Mouse (Mus musculus) ovary, postnatal 10 days (tissue): ENCODE data around the gene Creb3l1.

Experiments
- DNase-seq: peaks from one replicate; pipeline ENCODE4 v3.0.0; 2022; ENCODE audit warnings: low spot score

Gene Creb3l1

GRCm38 (mm10) chr2:92004617-92005016 lies 19.7 kb downstream of the Creb3l1 start:
- DNase-seq: no peak

DNA sequence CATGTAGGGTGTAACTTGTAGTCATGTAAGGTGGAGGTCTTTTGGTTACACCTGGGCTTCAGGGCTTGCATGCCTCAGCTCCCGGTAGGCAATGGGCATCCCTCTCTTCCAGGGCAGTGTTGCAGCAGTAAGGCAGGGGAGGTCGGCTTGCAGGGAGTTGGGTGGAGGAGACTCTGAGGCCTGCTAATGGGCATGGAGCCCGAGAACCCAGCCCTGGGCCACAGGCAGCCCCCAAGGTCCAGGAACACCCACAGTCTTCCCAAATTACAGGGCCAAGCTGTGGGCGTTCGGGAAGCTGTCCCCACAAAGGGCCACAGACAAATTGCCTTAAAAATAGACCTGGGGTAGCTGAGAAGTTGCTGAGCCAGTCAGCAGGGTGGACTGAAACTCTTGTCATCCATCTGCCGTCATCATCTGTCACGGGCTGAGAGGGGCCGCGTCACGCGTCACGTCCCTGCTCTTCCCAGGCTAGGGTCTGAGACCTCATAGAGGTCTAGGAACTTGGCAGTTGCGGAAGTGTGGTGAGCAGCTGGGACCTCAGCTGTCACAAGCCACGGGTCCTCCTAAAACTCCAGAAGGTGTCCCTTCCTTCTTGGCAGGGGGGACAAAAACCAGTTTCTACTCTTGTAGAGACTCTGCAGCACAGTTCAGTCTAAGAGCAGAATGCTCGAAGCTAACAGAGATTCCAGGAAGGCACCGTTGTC lies 26.2 kb downstream of the Creb3l1 start:
- no peak for DNase-seq

DNA sequence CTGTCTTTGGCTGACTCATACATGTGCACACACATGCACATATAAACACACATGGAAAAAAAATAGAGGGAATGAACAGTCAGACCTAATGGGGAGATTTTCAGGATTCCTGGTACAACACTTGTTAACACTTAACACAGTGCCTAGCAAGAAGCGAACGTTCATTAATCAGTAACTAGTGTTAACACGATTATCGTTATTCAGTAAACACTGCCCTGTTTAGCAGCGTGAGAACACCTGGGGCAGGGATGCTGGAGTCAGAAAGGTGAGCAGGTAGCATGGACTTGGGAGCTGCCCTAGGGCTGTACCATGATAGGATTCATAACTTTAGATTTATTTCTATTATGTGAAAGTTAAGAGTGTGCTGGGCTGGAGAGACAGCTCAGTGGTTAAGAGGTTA lies 28.3 kb downstream of the Creb3l1 start:
- DNase-seq: no peak

DNA sequence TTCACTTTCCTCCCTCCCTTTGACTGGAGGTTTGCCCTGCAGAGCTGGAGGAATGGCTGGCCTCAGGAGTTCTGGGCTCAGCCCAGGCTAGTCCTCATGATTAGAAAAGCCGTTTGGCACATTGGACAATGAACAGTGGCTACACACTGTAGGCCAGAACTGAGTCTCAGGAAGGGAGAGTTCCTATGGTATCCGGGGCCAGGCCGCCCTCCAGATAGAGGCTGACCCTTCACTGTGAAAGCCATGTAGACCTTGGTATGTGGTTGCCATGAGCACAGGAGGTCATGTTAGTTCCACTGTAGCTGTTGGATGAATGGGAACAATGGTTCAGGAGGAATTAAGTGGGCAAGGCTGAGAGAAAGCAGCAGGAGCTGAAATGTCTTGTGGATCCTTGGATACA lies 30.9 kb downstream of the Creb3l1 start:
- no peak for DNase-seq

- DNase-seq: no peak
These were observed 34.6 kb downstream of the Creb3l1 start for GRCm38 (mm10) chr2:91989750-91990149.

- peak; percentile 90 for DNase-seq
These were observed 36.8 kb downstream of the Creb3l1 start for GRCm38 (mm10) chr2:91987542-91987941.

DNA sequence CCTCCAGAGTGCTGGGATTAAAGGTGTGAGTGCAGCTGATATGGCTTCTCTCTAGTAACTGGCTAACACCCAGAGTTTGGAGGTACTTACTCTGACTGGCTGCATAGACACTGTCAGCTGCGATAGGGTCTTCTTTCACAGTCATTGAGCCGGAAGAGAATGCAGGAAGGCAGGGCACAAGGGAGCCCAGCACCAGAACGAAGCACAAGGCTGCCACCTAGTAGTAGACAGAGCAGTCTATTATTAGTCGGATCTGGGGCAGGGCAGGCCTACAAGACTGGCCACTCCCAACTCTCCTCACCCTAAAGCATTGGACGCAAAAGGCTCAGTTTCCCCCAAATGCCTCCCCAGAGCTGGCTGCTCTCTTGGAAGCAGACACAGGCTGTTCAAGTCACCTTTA lies 38.2 kb downstream of the Creb3l1 start:
- DNase-seq: no peak

- DNase-seq: no peak
These were observed 39.3 kb downstream of the Creb3l1 start for GRCm38 (mm10) chr2:91984906-91985525.

DNA sequence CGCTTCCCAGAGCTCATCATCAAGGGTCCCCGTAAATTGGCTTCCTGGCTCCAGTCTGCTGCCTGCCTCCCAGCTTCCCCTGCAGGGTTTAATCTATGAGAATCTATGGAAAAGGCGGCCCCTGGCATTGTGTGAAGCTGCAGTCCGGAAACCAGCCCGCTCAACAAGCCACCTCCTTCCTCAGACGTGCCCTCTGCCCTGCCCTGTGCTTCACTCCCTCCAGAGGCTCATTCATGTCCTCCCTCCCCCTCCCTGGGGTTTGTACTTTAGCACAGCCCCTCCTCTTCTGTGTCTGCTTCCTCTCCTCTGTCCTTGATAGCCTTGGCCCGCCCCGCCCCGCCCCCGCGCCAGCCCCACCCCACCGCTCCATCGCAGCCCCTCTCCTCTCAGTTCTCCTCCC lies 39.9 kb downstream of the Creb3l1 start:
- DNase-seq: no peak

GRCm38 (mm10) chr2:91980830-91981229 lies 43.5 kb downstream of the Creb3l1 start:
- DNase-seq: no peak

- no peak for DNase-seq
These were observed 44.1 kb downstream of the Creb3l1 start for GRCm38 (mm10) chr2:91980245-91980644.

GRCm38 (mm10) chr2:91978547-91978946 lies 45.8 kb downstream of the Creb3l1 start:
- no peak for DNase-seq

- DNase-seq: no peak
These were observed 46.3 kb downstream of the Creb3l1 start for GRCm38 (mm10) chr2:91977960-91978359.

DNA sequence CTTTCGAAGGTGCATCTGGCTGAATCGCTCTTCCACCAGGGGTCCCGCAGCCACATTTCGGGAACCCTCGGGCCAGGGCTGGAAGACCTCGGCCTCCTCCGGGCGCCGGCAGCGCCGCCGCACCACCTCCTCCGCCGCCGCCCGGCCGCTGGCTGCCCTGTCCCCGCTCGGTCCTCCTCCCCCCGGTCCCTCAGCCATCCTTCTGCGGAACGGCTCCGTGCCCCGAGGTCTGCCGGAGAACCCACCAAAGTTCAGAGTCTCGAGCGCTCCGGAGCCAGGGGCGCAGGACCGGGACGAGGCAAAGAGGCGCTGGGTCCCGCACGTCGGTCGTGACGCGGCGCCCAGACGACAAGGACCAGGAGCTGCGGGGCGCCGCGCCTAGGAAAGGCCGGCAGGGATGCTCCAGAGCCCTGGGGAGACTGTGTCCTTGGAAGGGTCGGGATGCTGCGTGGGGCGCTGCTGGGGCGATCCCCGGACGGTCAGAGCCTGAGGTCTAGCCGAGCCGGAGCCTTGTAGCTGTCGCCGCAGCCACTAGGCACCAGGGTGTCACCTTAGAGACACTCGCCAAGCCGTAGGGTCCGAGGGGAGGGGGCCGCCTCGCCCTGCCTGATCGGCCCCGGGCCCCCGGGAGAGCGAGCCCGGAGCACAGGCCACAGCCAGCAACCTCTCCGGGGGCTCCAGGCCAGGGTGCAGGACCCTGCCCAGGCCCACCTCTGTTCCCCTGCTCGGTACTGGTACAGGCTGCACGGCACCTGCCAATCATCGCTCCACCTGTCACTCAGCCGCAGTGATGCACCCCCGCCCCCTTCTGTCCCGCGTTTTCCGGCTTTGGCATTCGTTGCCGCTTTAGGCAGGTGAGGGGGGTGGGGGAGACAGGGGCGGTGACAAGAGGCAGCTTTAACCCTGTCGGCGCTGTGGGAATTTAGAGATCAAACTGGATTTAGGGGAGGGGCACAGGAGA lies 48.4 kb downstream of the Creb3l1 start, which contains the start of gene Dgkz:
Gene Dgkz (minus strand): TSS at position 284 of the 961 bp plus-strand sequence.
- no peak for DNase-seq

DNA sequence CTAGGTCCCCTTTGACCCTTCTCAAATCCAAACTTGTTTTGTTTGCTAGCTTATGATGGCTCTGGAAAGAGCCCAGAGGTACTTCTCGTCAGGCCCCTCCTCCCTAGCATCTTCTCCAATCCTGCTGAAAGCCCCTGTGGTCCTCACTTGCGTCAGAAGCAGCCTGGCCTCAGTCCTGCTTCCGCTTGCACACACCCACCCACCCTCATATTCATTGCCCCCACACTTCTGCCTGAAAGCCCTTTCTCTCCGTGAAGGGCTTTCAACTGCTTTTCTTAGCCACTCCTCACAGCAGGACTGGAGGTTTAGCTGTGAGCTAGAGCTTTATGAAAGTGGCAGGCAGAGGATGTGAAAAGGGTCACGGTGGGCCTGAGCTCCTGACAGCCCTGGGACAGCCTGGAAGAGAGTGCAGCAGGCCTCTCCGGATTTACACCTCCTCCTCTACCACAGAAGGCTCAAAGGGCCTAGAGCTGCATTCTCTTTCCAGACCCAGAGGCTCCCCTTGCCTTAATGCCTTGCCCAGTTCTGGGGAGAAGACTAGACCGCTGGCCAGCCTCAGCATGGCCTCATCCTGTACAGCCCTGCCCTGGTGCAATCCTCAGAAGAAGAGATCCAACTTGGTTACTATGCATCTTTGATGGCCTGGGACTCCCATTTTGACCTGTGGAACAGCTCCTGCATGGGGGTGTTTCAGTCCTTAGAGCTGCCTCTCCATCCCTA lies 50.7 kb downstream of the Creb3l1 start:
- DNase-seq: no peak

GRCm38 (mm10) chr2:91972121-91972566 lies 52.2 kb downstream of the Creb3l1 start:
- no peak for DNase-seq

DNA sequence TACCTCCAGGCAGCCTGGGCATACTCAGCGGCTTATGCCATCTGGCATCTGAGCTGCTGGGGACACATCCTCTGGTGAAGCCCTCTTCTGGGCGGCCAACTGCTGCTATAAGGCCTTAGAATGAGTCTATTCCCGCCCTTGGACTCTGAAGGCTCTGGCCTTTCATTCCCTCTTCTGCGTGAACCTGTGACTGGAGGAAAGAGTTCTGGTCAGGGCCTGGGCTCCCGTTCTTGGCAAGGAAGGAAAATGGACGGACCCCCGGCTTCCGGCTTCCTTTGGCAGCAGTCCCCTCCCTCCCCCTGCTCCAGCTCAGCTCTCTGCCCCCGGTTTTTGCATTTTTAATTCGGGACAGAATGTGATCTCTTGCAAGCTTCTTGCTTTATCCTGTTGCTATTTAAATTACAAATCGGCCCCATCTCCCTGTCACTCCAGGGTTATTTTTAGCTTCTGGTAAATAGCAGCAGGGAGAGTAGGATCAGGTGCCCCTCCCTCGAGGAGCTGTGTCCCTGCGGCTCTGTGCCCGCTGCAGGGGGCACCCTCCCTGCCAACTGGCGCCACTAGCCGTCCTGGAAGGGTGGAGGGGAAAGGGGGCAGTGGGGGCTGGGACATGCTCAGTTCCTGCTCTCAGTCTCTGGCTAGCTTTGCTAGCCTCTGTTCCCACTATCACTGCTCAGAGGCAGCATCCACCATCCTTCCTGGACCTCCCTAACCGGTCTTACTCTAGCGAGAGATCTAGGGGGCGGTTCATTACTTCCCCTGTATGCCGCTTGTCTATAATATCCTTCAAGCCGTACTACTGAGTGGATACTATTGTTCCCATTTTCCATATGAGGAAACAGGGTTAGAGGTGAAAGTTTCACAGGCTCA lies 52.8 kb downstream of the Creb3l1 start:
- no peak for DNase-seq

DNA sequence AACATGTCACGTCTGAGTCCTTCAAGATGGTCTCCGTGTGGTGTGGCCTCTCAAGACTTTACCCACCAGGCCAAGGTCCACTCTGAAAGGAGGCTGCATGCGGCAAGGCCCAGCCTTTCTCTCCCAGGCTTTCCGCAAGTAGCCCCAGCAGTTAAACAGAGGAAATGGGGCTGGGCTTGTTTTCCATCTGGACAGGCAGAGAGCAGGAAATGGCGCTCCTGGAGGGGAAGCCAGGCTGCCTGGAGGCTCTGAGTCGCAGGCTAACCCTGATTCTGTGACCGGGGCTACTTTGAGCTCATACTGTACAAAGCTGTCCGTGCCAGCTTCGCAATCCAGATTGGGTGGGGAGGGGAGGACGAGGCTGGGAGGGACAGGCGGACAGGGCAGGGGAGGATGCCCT lies 56.3 kb downstream of the Creb3l1 start:
- DNase-seq: no peak

- no peak for DNase-seq
These were observed 57.9 kb downstream of the Creb3l1 start for GRCm38 (mm10) chr2:91966367-91966766.

DNA sequence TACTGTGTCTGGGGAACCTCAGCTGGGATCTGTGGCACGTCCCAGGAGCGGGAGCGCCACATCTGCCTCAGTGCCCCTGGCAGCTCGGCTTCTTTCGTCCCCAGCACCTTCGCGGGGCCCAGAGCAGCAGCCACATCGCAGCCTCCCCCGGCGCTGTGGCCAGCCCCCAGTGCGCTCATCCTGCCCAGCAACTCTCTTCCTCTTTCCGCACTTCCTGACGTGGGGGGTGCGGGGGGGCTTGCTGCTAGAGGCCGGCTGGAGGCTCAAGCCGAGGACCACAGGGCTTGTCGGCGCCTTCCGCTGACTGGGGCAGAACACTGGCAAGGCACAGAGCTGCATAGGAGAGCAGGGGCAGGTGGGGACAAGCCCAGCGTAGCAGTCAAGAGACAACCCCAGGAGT lies 58.9 kb downstream of the Creb3l1 start:
- no peak for DNase-seq
